Mouse (Mus musculus): ENCODE results near the gene Dnajc17. TPM values are rescaled to one million over a fixed set of nuclear protein-coding genes. Genes with fewer than 3 reads are reported as not detected.

Dnajc17 gene
- 2.9 and 3.1 TPM in 2 replicates for polyA plus RNA-seq (2012; rRNA removed; ENCODE audit: low replicate concordance)

GRCm38 (mm10) chr2:119208344-119209175 lies at the start of gene Dnajc17, which contains the start of gene Zfyve19:
TSS of gene Dnajc17 (minus strand) at chr2:119208795.
TSS of gene Zfyve19 (plus strand) at chr2:119208617.

DNA sequence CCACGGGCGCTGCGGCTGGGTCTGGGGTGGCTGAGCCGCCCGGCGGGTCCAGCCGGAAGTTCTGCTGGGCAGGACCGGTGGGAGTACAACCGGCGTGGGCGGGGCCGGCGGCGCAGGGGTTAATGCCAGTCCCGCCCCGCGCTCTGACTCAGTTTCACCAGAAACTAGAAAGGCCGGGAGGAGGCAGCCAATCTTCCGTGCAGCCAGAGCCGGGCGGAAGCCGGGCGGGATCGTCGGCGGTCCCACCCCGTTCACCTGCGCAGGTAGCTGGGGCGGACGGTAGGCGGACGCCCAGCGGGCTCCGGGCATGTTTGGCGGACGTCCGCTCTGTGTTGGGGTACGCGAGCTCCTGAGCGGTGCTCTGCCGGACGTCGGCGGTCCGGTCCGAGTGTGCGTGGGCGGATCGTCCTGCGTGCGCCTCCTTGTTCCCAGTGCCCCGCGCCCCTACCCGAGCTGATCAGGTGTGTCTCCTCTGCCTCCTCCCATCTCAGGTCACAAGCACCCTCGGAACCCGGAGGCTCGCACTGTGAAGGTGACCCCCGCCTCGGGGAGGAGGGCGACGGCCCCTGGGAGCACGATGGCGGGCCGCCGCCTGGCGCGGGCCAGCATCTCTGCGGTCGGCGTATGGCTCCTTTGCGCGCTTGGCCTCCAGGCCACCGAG lies 28.7 kb upstream of the Dnajc17 start, which contains the start of gene Spint1:
TSS of gene Spint1 (plus strand) at position 153 of the 661 bp plus-strand sequence.

GRCm38 (mm10) chr2:119229775-119230704 lies 21.4 kb upstream of the Dnajc17 start, which contains the start of gene Ppp1r14d:
TSS of gene Ppp1r14d (minus strand) at chr2:119229906.

DNA sequence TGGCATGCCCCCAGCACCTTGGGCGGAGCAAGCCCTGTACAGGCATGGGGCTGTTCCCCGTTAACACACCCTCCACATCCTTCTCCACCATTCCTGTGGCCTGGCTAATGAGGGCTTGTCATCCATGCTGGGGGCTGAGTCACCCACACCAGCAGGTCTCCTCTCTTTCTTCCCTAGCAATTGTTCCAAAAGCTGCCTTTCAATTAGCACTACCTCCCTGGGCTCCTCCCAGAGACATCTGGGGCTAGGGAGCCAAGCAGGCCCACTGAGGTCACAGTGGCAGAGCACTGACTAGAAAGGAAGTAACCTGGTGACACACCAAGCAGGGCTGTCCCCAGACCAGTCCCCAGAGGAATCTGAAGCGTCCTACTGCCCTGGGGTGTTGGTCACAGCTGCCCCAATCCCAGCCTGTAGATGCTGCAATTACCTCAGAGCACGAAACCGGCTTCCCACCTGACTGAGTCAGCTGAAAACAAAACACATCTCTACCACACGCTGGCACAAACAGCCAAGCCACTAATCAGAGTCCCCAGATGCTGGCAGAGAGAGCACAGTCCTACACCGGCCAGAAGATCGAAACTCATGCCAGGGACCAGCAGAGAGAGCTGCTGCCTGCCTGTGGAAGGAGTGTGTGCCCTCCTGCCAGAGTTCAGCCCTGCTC lies 34.5 kb downstream of the Dnajc17 start, which contains the start of gene Gm14137:
TSS of gene Gm14137 (plus strand) at position 519 of the 661 bp plus-strand sequence.

DNA sequence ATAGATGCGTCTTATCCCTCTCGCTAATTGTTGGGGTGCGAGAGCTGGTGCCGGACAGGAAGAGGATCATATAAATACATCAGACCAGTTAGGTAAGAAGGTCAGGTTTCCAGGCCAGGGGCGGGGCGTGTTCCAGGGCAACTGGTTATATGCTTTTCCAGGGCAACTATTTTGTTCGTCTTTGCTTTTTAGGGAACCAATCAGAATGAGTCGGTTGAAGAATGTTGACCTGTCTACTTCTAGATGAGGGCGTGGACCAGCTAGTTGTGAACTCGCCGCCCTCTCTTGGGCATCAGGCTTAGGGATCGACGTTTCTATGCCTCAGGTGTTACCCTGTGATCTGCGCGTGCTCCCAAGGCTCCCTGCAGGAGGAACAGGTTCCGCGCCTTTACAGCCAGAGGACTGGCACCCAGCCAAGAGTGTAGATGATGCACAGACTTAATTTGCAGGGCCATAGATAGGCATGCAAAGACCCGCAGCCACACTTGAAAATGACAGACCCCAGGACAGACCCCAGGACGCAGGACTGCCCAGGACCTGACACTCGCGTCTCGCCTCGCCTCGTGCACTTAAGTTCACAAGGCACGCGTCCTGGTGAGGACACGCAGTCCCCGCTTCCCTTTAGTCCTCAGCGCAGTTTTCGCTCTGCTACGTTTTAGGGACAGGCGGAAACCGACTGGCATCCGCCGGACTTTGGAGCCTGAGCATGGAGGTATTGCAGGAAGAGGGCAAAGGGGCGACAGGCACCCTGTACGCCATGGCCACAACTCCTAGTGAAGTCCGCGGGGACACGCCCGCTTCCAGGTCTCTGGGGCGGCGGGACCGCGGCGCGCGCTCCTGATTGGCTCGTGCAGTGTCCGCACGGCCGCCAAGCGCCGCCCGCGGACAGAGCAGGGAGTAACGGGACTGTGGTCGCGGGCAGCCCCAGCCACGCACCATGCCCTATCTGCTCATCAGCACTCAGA lies 41.4 kb downstream of the Dnajc17 start, which contains the start of gene Gchfr:
TSS of gene Gchfr (plus strand) at position 873 of the 965 bp plus-strand sequence.

DNA sequence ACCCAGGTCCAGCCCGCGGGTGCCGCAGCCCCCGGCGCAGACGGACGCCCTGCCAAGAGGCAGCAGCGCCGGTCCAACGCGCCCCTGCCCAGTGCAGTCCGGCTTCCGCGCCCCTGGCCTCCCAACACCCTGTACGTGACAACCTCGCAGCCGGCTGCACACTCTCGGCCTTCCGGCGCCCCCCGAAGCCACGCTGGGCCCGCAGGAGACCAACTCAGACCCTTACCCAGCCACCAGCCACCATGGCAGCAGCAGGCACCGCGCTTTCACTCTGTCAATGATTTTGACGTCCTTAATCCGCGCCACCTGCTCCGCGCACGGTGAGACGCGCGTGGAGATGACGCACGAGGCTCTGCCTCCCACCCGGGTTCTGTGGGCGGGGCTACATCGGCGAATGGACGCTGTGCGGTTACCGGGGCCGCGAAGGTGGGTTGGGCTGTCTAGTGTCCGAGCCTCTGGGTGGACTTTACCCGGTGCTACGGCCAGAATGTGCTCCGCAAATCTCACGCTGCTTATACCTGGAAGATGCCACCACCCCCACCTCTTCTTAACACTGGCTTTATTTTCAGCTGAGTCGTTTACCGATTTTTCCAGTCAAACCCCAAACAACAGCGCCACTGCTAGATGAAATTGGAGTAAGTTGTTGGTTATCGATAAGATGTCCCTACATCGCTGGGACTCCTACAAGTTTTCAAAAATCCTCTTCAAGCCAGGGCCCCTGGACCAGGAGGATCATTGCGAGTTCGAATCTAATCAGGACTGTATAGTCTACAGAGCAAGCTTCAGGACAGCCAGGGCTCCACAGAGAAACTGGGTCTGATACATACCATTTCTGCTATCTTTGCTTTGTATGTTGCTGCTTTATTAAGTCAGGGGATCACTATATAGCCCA lies 51.7 kb downstream of the Dnajc17 start, which contains the start of gene Rmdn3:
TSS of gene Rmdn3 (minus strand) at position 354 of the 892 bp plus-strand sequence.

Other genes with a start within 250 kb of the Dnajc17 start
- 3.6 and 5.3 TPM in 2 replicates for gene Ccdc32, start 179.4 kb downstream of the Dnajc17 start, polyA plus RNA-seq (2012; rRNA removed; ENCODE audit: low replicate concordance)
- gene Rpusd2, start 174.0 kb downstream of the Dnajc17 start, polyA plus RNA-seq (2012; rRNA removed; ENCODE audit: low replicate concordance): 0.78 and 1.7 TPM in 2 replicates
- gene Knl1, start 161.7 kb downstream of the Dnajc17 start, polyA plus RNA-seq (2012; rRNA removed; ENCODE audit: low replicate concordance): 0.12 and 0.16 TPM in 2 replicates
- gene Rad51, start 96.0 kb downstream of the Dnajc17 start, polyA plus RNA-seq (2012; rRNA removed; ENCODE audit: low replicate concordance): 4.1 and 4.2 TPM in 2 replicates
- gene Rmdn3, start 51.8 kb downstream of the Dnajc17 start, polyA plus RNA-seq (2012; rRNA removed; ENCODE audit: low replicate concordance): 26.8 and 50.3 TPM in 2 replicates
- 32.5 and 153 TPM in 2 replicates for gene Gchfr, start 41.0 kb downstream of the Dnajc17 start, polyA plus RNA-seq (2012; rRNA removed; ENCODE audit: low replicate concordance)
- gene Gm14137, start 34.3 kb downstream of the Dnajc17 start, polyA plus RNA-seq (2012; rRNA removed; ENCODE audit: low replicate concordance): 0.04 and 0.06 TPM in 2 replicates
- 29.4 and 36.1 TPM in 2 replicates for gene Zfyve19, start 178 bp downstream of the Dnajc17 start, polyA plus RNA-seq (2012; rRNA removed; ENCODE audit: low replicate concordance)
- gene Ppp1r14d, start 21.1 kb upstream of the Dnajc17 start, polyA plus RNA-seq (2012; rRNA removed; ENCODE audit: low replicate concordance): 106 and 267 TPM in 2 replicates
- gene Spint1, start 28.6 kb upstream of the Dnajc17 start, polyA plus RNA-seq (2012; rRNA removed; ENCODE audit: low replicate concordance): 134 and 359 TPM in 2 replicates
- gene Rhov, start 62.5 kb upstream of the Dnajc17 start, polyA plus RNA-seq (2012; rRNA removed; ENCODE audit: low replicate concordance): 2.0 and 3.7 TPM in 2 replicates
- 17.3 and 20.0 TPM in 2 replicates for gene Vps18, start 79.9 kb upstream of the Dnajc17 start, polyA plus RNA-seq (2012; rRNA removed; ENCODE audit: low replicate concordance)
- gene Dll4, start 117.0 kb upstream of the Dnajc17 start, polyA plus RNA-seq (2012; rRNA removed; ENCODE audit: low replicate concordance): 9.4 and 13.5 TPM in 2 replicates
- 1.3 and 5.3 TPM in 2 replicates for gene Chac1, start 142.4 kb upstream of the Dnajc17 start, polyA plus RNA-seq (2012; rRNA removed; ENCODE audit: low replicate concordance)

All from duodenum, adult 2 months (tissue).